Mouse (Mus musculus): Measurements from ENCODE around the gene Tpgs1. TPM values are rescaled to one million over a fixed set of nuclear protein-coding genes. Genes with fewer than 3 reads are reported as not detected.
A peak's percentile ranks its signal among the peaks of the same experiment; 100 is the strongest.

The Tpgs1 gene
- total and polyA plus RNA-seq, 3 experiments = 23.5 to 48.0 TPM; not detected in 1

GRCm38 (mm10) chr10:79682916-79683582 lies 13.9 kb downstream of the Tpgs1 start:
- H3K4me1 ChIP-seq (ENCODE audit: control insufficient read depth in 1 of 2, insufficient read depth in 2 of 2, low read length in 2 of 2) = peaks cover 6 to 19% of the 10 kb centered on the region in 2 experiments; a peak in 3 of 4 replicates
- H3K9ac ChIP-seq (ENCODE audit: control insufficient read depth, low read depth, low read length, poor library complexity, severe bottlenecking) = peak overlapping the region; percentile 96
- peak overlapping the region; percentile 96 to 98 for H3K4me3 ChIP-seq (ENCODE audit: control insufficient read depth in 1 of 2, insufficient read depth in 1 of 2, low read depth in 2 of 2, low read length in 2 of 2)
- no peaks in the 10 kb centered on the region for H3K27me3 ChIP-seq (ENCODE audit: control insufficient read depth in 1 of 2, insufficient read depth in 2 of 2, low read length in 2 of 2)
- peaks cover 3 to 4% of the 10 kb centered on the region in 2 experiments; a peak in 2 of 4 replicates for H3K36me3 ChIP-seq (ENCODE audit: control insufficient read depth in 1 of 2, insufficient read depth in 2 of 2, low read length in 2 of 2)
- H3K79me2 ChIP-seq (ENCODE audit: control insufficient read depth, insufficient read depth, low read length, poor library complexity) = peaks cover 32% of the 10 kb centered on the region
- 0 out of 2 replicates have a peak, but pooled peaks have one; percentile 13 for TF ChIP-seq TCF12 (IDR thresholded peaks at IDR 0.05; ENCODE audit: low read depth, low read length)
- TF ChIP-seq UBTF (IDR thresholded peaks at IDR 0.05; ENCODE audit: borderline replicate concordance, insufficient read depth, low read depth, low read length) = no peak
- TF ChIP-seq MYC (IDR thresholded peaks at IDR 0.05; ENCODE audit: low read depth, low read length) = peak; percentile 12; the same call in 1 of the 2 replicates
- peak; percentile 81; the same call in 1 of the 2 replicates for TF ChIP-seq CHD1 (IDR thresholded peaks at IDR 0.05; ENCODE audit: low read depth, low read length)
- TF ChIP-seq MAZ (IDR thresholded peaks at IDR 0.05; ENCODE audit: low read depth, low read length) = peak; percentile 74; the same call in 1 of the 2 replicates
- TF ChIP-seq NELFE (IDR thresholded peaks at IDR 0.05; ENCODE audit: low read depth, low read length) = 0 out of 2 replicates have a peak, but pooled peaks have one; percentile 26
- TF ChIP-seq MXI1 (IDR thresholded peaks at IDR 0.05; ENCODE audit: low read depth, low read length) = peak; percentile 64
- peak; percentile 39 to 57 (median 49); a peak in 5 of 6 replicates for TF ChIP-seq CTCF (IDR thresholded peaks at IDR 0.05 in 2 of 3, conservative IDR thresholded peaks at IDR 0.05 in 1 of 3; ENCODE audit: control insufficient read depth in 1 of 3, insufficient read depth in 1 of 3, low read depth in 2 of 3, low read length in 3 of 3, poor library complexity in 1 of 3, severe bottlenecking in 1 of 3)
- peak; percentile 62 for TF ChIP-seq SIN3A (IDR thresholded peaks at IDR 0.05; ENCODE audit: low read length)
- no peak; the same call in 1 of the 2 replicates for TF ChIP-seq RAD21 (IDR thresholded peaks at IDR 0.05; ENCODE audit: low read depth, low read length)
- DNase-seq (ENCODE audit: low read depth, low spot score) = peak; percentile 74
- H3K27ac ChIP-seq (ENCODE audit: control insufficient read depth, low read depth, low read length) = peak overlapping the region; percentile 59
- H3K9me3 ChIP-seq (replicated peaks; ENCODE audit: insufficient read depth, low read length) = no peaks in the 10 kb centered on the region

GRCm38 (mm10) chr10:79683726-79684640 lies 14.8 kb downstream of the Tpgs1 start:
- H3K4me1 ChIP-seq (ENCODE audit: control insufficient read depth in 1 of 2, insufficient read depth in 2 of 2, low read length in 2 of 2) = peaks cover 6 to 19% of the 10 kb centered on the region in 2 experiments; a peak in 3 of 4 replicates
- peaks cover 3 to 4% of the 10 kb centered on the region in 2 experiments; a peak in 2 of 4 replicates for H3K36me3 ChIP-seq (ENCODE audit: control insufficient read depth in 1 of 2, insufficient read depth in 2 of 2, low read length in 2 of 2)
- H3K79me2 ChIP-seq (ENCODE audit: control insufficient read depth, insufficient read depth, low read length, poor library complexity) = peaks cover 32% of the 10 kb centered on the region
- no peaks in the 10 kb centered on the region for H3K9me3 ChIP-seq (replicated peaks; ENCODE audit: insufficient read depth, low read length)
- H3K9ac ChIP-seq (ENCODE audit: control insufficient read depth, low read depth, low read length, poor library complexity, severe bottlenecking) = peak overlapping the region; percentile 96
- no peaks in the 10 kb centered on the region for H3K27me3 ChIP-seq (ENCODE audit: control insufficient read depth in 1 of 2, insufficient read depth in 2 of 2, low read length in 2 of 2)
- peak overlapping the region; percentile 96 to 98 for H3K4me3 ChIP-seq (ENCODE audit: control insufficient read depth in 1 of 2, insufficient read depth in 1 of 2, low read depth in 2 of 2, low read length in 2 of 2)
- no peak for DNase-seq (ENCODE audit: low read depth, low spot score)
- peak; percentile 49; the same call in 1 of the 2 replicates for TF ChIP-seq USF1 (IDR thresholded peaks at IDR 0.05; ENCODE audit: low read depth, low read length)
- TF ChIP-seq KAT2A (conservative IDR thresholded peaks at IDR 0.05; ENCODE audit: low read depth, low read length) = no peak
- no peak overlapping the region for H3K27ac ChIP-seq (ENCODE audit: control insufficient read depth, low read depth, low read length)
